Mouse (Mus musculus): ENCODE data around the gene Acsm5. TPM values are rescaled to one million over a fixed set of nuclear protein-coding genes. Genes with fewer than 3 reads are reported as not detected.
"Not testable (repeated sequence)": the region's sequence is repeated elsewhere in the genome, so short reads cannot be mapped to it uniquely, and the experiment has no call there.

The Acsm5 gene
- total RNA-seq, 2 experiments from 2014 or later = 5.1 to 6.5 TPM

- no peak for DNase-seq (ENCODE audit: low spot score in 2 of 2)
These were observed 23.2 kb downstream of the Acsm5 start for GRCm38 (mm10) chr7:119542445-119542844.

- no peak for DNase-seq (ENCODE audit: low spot score in 2 of 2)
These were observed 26.3 kb downstream of the Acsm5 start for GRCm38 (mm10) chr7:119545572-119545971.

- no peak for DNase-seq (ENCODE audit: low spot score in 2 of 2)
These were observed 31.4 kb downstream of the Acsm5 start for GRCm38 (mm10) chr7:119550471-119551222.

GRCm38 (mm10) chr7:119554040-119554439, 34.8 kb downstream of the Acsm5 start, which contains the start of gene Acsm2:
Acsm2 (plus strand) TSS chr7:119554340.
- DNase-seq (ENCODE audit: low spot score in 2 of 2) = no peak

GRCm38 (mm10) chr7:119559789-119560451, 40.7 kb downstream of the Acsm5 start:
- no peak for DNase-seq (ENCODE audit: low spot score in 2 of 2)

- no peak for DNase-seq (ENCODE audit: low spot score in 2 of 2)
These were observed 41.2 kb downstream of the Acsm5 start for GRCm38 (mm10) chr7:119560452-119560835.

- no peak for DNase-seq (ENCODE audit: low spot score in 2 of 2)
These were observed 42.2 kb downstream of the Acsm5 start for GRCm38 (mm10) chr7:119561441-119561840.

- not testable (repeated sequence) for DNase-seq (ENCODE audit: low spot score in 2 of 2)
These were observed 43.2 kb downstream of the Acsm5 start for GRCm38 (mm10) chr7:119562476-119562875.

- no peak for DNase-seq (ENCODE audit: low spot score in 2 of 2)
These were observed 75.4 kb downstream of the Acsm5 start for GRCm38 (mm10) chr7:119594530-119595107.

Other genes with a start within 250 kb of the Acsm5 start
- gene Gp2, start 60.2 kb upstream of the Acsm5 start, total RNA-seq (2021) = not detected
- not detected for gene Umod, start 40.2 kb upstream of the Acsm5 start, total RNA-seq (2021)
- not detected for gene Pdilt, start 4.0 kb downstream of the Acsm5 start, total RNA-seq (2021)
- gene Acsm2, start 34.9 kb downstream of the Acsm5 start, total RNA-seq (2021) = 1 to 10 TPM in 1 of 2 experiments, not detected in 1; 2.2 TPM
- under 1 TPM in 1 of 2 experiments, not detected in 1; 0.23 TPM for gene Acsm1, start 87.6 kb downstream of the Acsm5 start, total RNA-seq (2021)
- not detected for gene Acsm4, start 170.6 kb downstream of the Acsm5 start, total RNA-seq (2021)
- gene Thumpd1, start 201.3 kb downstream of the Acsm5 start, total RNA-seq (2021) = 10 to 100 TPM; 30.2 to 30.4 TPM
- 10 to 100 TPM; 41.2 to 49.2 TPM for gene Acsm3, start 241.5 kb downstream of the Acsm5 start, total RNA-seq (2021)